Mouse (Mus musculus) forelimb bud, embryonic 11.5 days (tissue): Measurements from ENCODE around the gene Ifi207.
"Not testable (repeated sequence)": the region's sequence is repeated elsewhere in the genome, so short reads cannot be mapped to it uniquely, and the experiment has no call there.

Experiments used
- DNase-seq: peaks from one replicate; pipeline ENCODE4 v3.0.0-alpha.2; 2012; ENCODE audit warnings: low read depth, low spot score

The Ifi207 gene

GRCm38 (mm10) chr1:173741656-173742055 is at the start of gene Ifi207:
TSS of gene Ifi207 (minus strand) at chr1:173741747.
- no peak for DNase-seq

- DNase-seq: not testable (repeated sequence)
Measured at GRCm38 (mm10) chr1:173773457-173773856, 31.9 kb upstream of the Ifi207 start.

GRCm38 (mm10) chr1:173766848-173767617 is 25.5 kb upstream of the Ifi207 start, which contains the start of gene Ifi204:
TSS of gene Ifi204 (minus strand) at chr1:173766943.
- DNase-seq: not testable (repeated sequence)

GRCm38 (mm10) chr1:173760032-173760431 is 18.5 kb upstream of the Ifi207 start:
- not testable (repeated sequence) for DNase-seq

GRCm38 (mm10) chr1:173742262-173742661 is 715 bp upstream of the Ifi207 start:
- DNase-seq: no peak

- DNase-seq: no peak
Measured at GRCm38 (mm10) chr1:173740537-173740936, 1.0 kb downstream of the Ifi207 start.

GRCm38 (mm10) chr1:173736986-173737385 is 4.6 kb downstream of the Ifi207 start:
- no peak for DNase-seq

GRCm38 (mm10) chr1:173735015-173735414 is 6.5 kb downstream of the Ifi207 start:
- not testable (repeated sequence) for DNase-seq

GRCm38 (mm10) chr1:173733219-173733618 is 8.3 kb downstream of the Ifi207 start:
- DNase-seq: no peak

GRCm38 (mm10) chr1:173694270-173694669 is 47.3 kb downstream of the Ifi207 start:
- DNase-seq: no peak

- not testable (repeated sequence) for DNase-seq
Measured at GRCm38 (mm10) chr1:173678605-173679004, 62.9 kb downstream of the Ifi207 start.

- not testable (repeated sequence) for DNase-seq
Measured at GRCm38 (mm10) chr1:173673458-173674097, 68.0 kb downstream of the Ifi207 start, which contains the start of gene Ifi208. TSS of gene Ifi208 (plus strand) at chr1:173673675.
